Mouse (Mus musculus) liver, adult 2 months (tissue): Measurements from ENCODE around the gene Lrrn4cl. TPM values are rescaled to one million over a fixed set of nuclear protein-coding genes. Genes with fewer than 3 reads are reported as not detected.

Experiments used
- DNase-seq: peaks from one replicate; pipeline ENCODE4 v3.0.0-alpha.2; 2011; ENCODE audit warnings: low read depth, low spot score; ENCODE audit errors: extremely low read depth
- H3K27ac ChIP-seq: fragments of 200-500 bp; replicated peaks from 2 replicates; pipeline ENCODE4 v1.5.1; 2012; ENCODE audit warnings: low read depth, mild to moderate bottlenecking, control low read depth, inconsistent platforms, low read length; ENCODE audit not compliant: insufficient read depth
- H3K27me3 ChIP-seq: fragments of 200-500 bp; 2 replicates; pipeline ENCODE4 v1.6.1; 2012; ENCODE audit warnings: mild to moderate bottlenecking, moderate library complexity, low read length, inconsistent platforms; ENCODE audit not compliant: control insufficient read depth, insufficient read depth
- H3K36me3 ChIP-seq: fragments of 200-500 bp; 2 replicates; pipeline ENCODE4 v1.6.1; 2012; ENCODE audit warnings: low read length, inconsistent platforms; ENCODE audit not compliant: control insufficient read depth, insufficient read depth
- H3K4me1 ChIP-seq: fragments of 200-500 bp; 2 replicates; pipeline ENCODE4 v1.6.1; 2011; ENCODE audit warnings: low read length; ENCODE audit not compliant: control insufficient read depth, insufficient read depth
- H3K4me3 ChIP-seq: fragments of 200-500 bp; 2 replicates; pipeline ENCODE4 v1.5.1; 2011; ENCODE audit warnings: low read depth, mild to moderate bottlenecking, control low read depth, low read length, moderate library complexity; ENCODE audit not compliant: insufficient read depth
- H3K79me2 ChIP-seq: fragments of 200-500 bp; 2 replicates; pipeline ENCODE4 v1.6.1; 2012; ENCODE audit warnings: inconsistent platforms, mild to moderate bottlenecking, low read length, moderate library complexity; ENCODE audit not compliant: control insufficient read depth, insufficient read depth
- H3K9ac ChIP-seq: fragments of 200-500 bp; 2 replicates; pipeline ENCODE4 v1.6.1; 2012; ENCODE audit warnings: low read depth, mild to moderate bottlenecking, control low read depth, inconsistent platforms, low read length
- CTCF ChIP-seq: fragments of 200-500 bp; IDR thresholded peaks from 2 replicates; pipeline ENCODE4 v1.5.1; 2011; ENCODE audit warnings: low read depth, low read length, control low read depth
- POLR2A ChIP-seq: fragments of 200-500 bp; IDR thresholded peaks from 2 replicates; pipeline ENCODE4 v1.6.1; 2011; ENCODE audit warnings: low read length, control low read depth; ENCODE audit not compliant: insufficient read depth; ENCODE audit errors: extremely low read depth
- WGBS: fragments of 180-500 bp; shearing (Covaris S2); methylation state at CpG from one replicate; pipeline ENCODE4 v1.1.7; 2018; 5-methylcytosine and 5-hydroxymethylcytosine counted together
- polyA plus RNA-seq: library from polyadenylated mRNA; depleted of rRNA; stranded (reverse); fragments of >200 nt; gene quantifications from 2 replicates; pipeline ENCODE4 v1.2.3, GENCODE M21; 2012
- total RNA-seq: library from RNA; depleted of rRNA; stranded (reverse); fragments of >200 nt; gene quantifications from 2 replicates; pipeline ENCODE4 v1.2.3, GENCODE M21; 2014

Gene Lrrn4cl
- total and polyA plus RNA-seq, 2 experiments, result 0.07 to 0.09 TPM

DNA sequence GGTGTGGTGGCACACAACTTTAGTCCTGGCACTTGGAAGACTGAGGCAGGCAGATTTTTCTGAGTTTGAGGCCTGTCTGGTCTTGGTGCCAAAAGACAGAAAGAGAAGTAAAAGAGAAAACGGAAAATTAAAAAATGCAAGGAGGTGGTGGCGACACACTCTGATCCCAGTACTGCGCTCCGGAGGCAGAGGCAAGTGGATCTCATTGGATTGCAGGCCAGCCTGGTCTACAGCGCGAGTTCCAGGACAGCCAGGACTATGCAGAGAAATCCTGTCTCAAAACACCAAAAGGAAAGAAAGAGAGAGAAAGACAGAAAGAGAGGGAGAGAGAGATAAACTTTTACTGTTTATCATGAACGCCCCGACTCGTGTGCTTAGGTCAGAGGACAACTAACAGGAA, 20.3 kb downstream of the Lrrn4cl start:
- Histone ChIP-seq H3K36me3 (peaks cover 16% of the 10 kb centered on the region), H3K79me2 (no peaks in the 10 kb centered on the region), H3K27me3 (no peaks in the 10 kb centered on the region), H3K4me3 (peak overlapping the region; percentile 82), H3K4me1 (peaks cover 13% of the 10 kb centered on the region; the same call in 1 of the 2 replicates), H3K27ac (peak overlapping the region; percentile 56), H3K9ac (peak overlapping the region; percentile 39)
- WGBS, result 6% methylated on average over 9 of the region's 9 CpGs
- no peak for DNase-seq
- no peak for TF ChIP-seq POLR2A
- no peak for TF ChIP-seq CTCF

DNA sequence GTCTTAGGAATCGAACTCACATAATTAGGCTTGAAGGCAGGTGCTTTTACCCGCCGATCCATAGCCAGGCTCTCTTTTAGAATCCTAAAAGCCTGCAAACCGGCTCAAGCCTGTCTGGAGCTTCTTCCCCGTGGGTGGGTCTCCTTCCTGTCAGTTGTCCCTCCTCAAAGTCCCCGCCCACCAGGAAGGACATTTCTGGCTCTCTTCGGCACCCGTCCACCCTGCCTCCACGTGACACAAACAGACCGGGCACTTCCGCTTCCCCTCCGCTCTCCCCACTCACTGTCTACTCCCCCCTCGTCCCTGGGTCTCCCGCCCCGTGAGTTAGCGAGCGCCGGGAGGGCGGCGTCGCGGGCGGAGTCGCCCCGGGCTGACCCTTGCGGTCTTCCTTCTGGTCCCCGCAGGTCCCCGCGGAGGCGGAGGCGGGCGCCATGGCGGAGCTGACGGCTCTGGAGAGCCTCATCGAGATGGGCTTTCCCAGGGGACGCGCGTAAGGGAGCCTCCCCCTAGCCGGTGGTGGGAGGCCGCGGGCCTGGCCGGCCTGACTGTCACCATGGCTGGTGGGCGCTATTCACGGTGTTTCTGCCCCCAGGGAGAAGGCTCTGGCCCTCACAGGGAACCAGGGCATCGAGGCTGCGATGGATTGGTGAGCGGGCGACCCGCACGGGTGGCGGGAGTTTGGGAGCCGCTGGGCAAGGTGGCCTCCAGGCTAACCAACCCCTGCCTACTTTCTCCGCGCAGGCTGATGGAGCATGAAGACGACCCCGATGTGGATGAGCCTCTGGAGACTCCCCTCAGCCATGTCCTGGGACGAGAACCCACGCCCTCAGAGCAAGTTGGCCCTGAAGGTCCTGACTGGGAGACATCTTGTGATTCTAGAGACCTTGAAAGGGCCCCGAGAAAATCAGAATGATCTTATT, 21.0 kb downstream of the Lrrn4cl start, which contains the start of gene Ubxn1:
Gene Ubxn1, plus strand, starts transcription at position 230 of the 920 bp plus-strand sequence.
- Histone ChIP-seq H3K27ac (peak within 1 kb of the TSS; percentile 83), H3K79me2 (no peaks in the 10 kb centered on the region), H3K4me3 (peak within 1 kb of the TSS; percentile 82), H3K9ac (peak within 1 kb of the TSS; percentile 88), H3K27me3 (no peaks in the 10 kb centered on the region), H3K4me1 (peaks cover 13% of the 10 kb centered on the region; the same call in 1 of the 2 replicates), H3K36me3 (peaks cover 16% of the 10 kb centered on the region)
- no peak for TF ChIP-seq CTCF
- TF ChIP-seq POLR2A, result peak; percentile 67; the same call in 1 of the 2 replicates
- WGBS, result under 1% methylated on average over 57 of the region's 59 CpGs
- peak; percentile 96 for DNase-seq

DNA sequence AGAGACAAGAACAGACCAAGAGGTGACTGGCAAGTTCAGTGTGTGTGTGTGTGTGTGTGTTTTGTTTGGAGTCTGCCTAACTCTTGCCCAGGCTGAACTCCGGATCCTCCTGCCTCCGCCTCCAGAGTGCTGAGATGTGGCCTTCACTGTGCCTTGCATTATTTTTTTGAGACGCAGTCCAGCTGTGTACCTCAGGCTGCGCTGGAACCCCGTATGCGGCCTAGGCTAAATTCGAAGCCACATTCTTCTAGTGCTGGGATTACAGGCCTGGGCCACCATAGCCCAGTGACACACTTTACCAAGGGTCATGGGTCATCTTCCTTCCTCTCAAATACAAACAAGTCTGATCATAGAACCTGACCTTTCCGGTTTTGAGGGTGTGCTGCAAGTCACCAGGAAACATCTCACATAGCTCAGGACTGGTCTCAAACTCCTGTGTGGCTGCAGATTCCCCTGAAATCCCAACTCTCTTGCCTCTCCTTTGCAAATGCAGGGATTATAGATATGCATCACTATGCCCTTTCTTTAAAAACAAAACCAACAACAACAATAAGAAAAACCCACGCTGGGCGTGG, 21.8 kb downstream of the Lrrn4cl start:
- peaks cover 17% of the 10 kb centered on the region for H3K36me3 ChIP-seq
- H3K79me2 ChIP-seq, result no peaks in the 10 kb centered on the region
- TF ChIP-seq POLR2A, result no peak
- no peaks in the 10 kb centered on the region for H3K27me3 ChIP-seq
- H3K4me1 ChIP-seq, result peaks cover 13% of the 10 kb centered on the region; the same call in 1 of the 2 replicates
- WGBS, result 27% methylated on average over 10 of the region's 10 CpGs
- peak overlapping the region; percentile 82 for H3K4me3 ChIP-seq
- H3K27ac ChIP-seq, result peak overlapping the region; percentile 83
- peak; percentile 86 for DNase-seq
- peak overlapping the region; percentile 88 for H3K9ac ChIP-seq

DNA sequence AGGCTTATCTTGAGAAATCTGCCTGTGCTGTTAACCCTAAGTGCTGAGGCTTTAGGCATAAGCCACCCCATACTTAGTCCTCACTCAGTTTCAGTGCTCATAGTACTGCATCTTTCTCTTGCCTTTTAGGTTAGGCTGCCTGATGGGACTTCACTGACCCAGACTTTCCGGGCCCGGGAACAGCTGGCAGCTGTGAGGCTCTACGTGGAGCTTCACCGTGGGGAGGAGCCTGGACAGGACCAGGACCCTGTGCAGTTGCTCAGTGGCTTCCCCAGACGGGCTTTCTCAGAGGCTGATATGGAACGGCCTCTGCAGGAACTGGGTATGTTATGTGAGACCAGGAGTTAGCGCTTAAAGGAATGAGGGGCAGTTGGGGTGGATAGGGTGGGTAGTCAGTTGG, 24.5 kb downstream of the Lrrn4cl start:
- H3K4me1 ChIP-seq, result peaks cover 12% of the 10 kb centered on the region; the same call in 1 of the 2 replicates
- no peak for TF ChIP-seq POLR2A
- no peak for TF ChIP-seq CTCF
- no peaks in the 10 kb centered on the region for H3K79me2 ChIP-seq
- no peak overlapping the region for H3K4me3 ChIP-seq
- H3K27ac ChIP-seq, result no peak overlapping the region
- 91% methylated on average over 7 of the region's 7 CpGs for WGBS
- H3K9ac ChIP-seq, result no peak overlapping the region
- H3K27me3 ChIP-seq, result no peaks in the 10 kb centered on the region
- no peak for DNase-seq
- peaks cover 17% of the 10 kb centered on the region for H3K36me3 ChIP-seq

DNA sequence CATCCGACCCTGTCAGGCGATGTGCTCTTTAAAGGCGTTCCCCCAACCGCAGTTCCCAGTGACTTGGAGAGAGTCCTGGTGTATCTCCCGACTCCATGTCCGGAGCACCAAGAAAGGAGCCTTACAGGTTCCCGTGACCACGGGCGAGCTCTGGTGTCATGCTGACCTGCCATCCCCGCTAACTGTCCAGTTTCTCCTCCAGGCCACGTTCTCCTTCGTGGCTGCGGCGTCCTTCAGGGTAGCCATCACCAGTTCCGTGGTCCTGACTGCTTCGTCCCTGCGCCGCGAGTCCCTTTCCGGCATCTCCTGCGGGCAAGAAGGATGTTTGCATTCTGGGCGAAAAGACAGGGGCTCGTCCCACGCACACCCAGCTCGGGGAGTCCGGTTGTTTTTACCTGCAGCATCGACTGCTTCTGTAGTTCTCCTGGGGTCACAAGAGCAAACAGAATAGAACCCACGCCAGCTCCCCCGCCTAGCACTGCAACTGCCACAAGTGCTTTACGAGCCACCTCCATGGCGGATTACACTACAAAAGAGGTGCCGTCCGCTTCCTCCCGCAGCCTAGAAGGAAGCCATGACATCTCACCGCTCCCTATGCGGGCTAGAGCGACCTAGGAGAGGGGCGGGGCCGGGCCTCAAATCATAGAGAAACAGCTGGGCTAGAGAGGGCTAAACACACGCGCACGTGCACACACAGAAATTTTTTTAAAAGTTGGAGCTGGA, 29.9 kb downstream of the Lrrn4cl start, which contains the start of gene Uqcc3:
Gene Uqcc3, minus strand, starts transcription at position 613 of the 723 bp plus-strand sequence.
- DNase-seq, result peak; percentile 86
- WGBS, result under 1% methylated on average over 42 of the region's 42 CpGs
- TF ChIP-seq CTCF, result no peak
- TF ChIP-seq POLR2A, result peak; percentile 73; the same call in 1 of the 2 replicates
- Histone ChIP-seq H3K4me1 (peaks cover 5% of the 10 kb centered on the region; the same call in 1 of the 2 replicates), H3K27ac (peak within 1 kb of the TSS; percentile 70), H3K79me2 (no peaks in the 10 kb centered on the region), H3K36me3 (peaks cover 3% of the 10 kb centered on the region), H3K4me3 (peak within 1 kb of the TSS; percentile 85), H3K9ac (peak within 1 kb of the TSS; percentile 90), H3K27me3 (no peaks in the 10 kb centered on the region)
